Mouse (Mus musculus) kidney, postnatal 0 days (tissue): ENCODE measurements at regions not wholly inside any gene's neighbourhood (a gene's known extent, or its start where the extent isn't known, plus 50 kb on each side); places are given as distances from the start of the nearest gene placed in this dataset. TPM values are rescaled to one million over a fixed set of nuclear protein-coding genes. Genes with fewer than 3 reads are reported as not detected.
"Not testable (repeated sequence)": the region's sequence is repeated elsewhere in the genome, so short reads cannot be mapped to it uniquely, and the experiment has no call there.

Source experiments
- ATAC-seq: fragments of 200-750 bp; cut with Nextera tagmentation; replicated peaks from 2 replicates; pipeline ENCODE4 v1.8.0; 2017; ENCODE audit warnings: low read depth, moderate number of reproducible peaks, moderate TSS enrichment, moderate library complexity; ENCODE audit not compliant: low FRiP score
- DNase-seq: peaks from one replicate; pipeline ENCODE4 v3.0.0-alpha.2; 2016; ENCODE audit warnings: low spot score
- H3K27ac ChIP-seq: fragments of 300-500 bp; sonication (generic); 2 replicates; pipeline ENCODE4 v1.5.1; 2014; ENCODE audit warnings: mild to moderate bottlenecking
- H3K27me3 ChIP-seq: fragments of 300-500 bp; sonication (generic); 2 replicates; pipeline ENCODE4 v1.6.1; 2014; ENCODE audit warnings: low read length, mixed read lengths; ENCODE audit not compliant: insufficient read depth
- H3K36me3 ChIP-seq: fragments of 300-500 bp; sonication (generic); 2 replicates; pipeline ENCODE4 v1.6.1; 2014; ENCODE audit warnings: low read length, mixed read lengths; ENCODE audit not compliant: insufficient read depth
- H3K4me1 ChIP-seq: fragments of 300-500 bp; sonication (generic); replicated peaks from 2 replicates; pipeline ENCODE4 v1.6.1; 2014; ENCODE audit warnings: antibody characterized with exemption, low read length, mixed read lengths; ENCODE audit not compliant: insufficient read depth
- H3K4me2 ChIP-seq: fragments of 300-500 bp; sonication (generic); 2 replicates; pipeline ENCODE4 v1.6.1; 2014; ENCODE audit warnings: mild to moderate bottlenecking, low read length, moderate library complexity, mixed read lengths
- H3K4me3 ChIP-seq: fragments of 300-500 bp; sonication (generic); replicated peaks from 2 replicates; pipeline ENCODE4 v1.5.1; 2014; ENCODE audit warnings: low read depth, low read length
- H3K9ac ChIP-seq: fragments of 300-500 bp; sonication (generic); 2 replicates; pipeline ENCODE4 v1.6.1; 2014; ENCODE audit warnings: low read depth, low read length
- H3K9me3 ChIP-seq: fragments of 300-500 bp; sonication (generic); replicated peaks from 2 replicates; pipeline ENCODE4 v1.6.1; 2016; ENCODE audit warnings: low read length, inconsistent platforms, mixed read lengths
- WGBS: fragments of 180-500 bp; shearing (Covaris S2); extraction: QIAGEN DNeasy Blood & Tissue Kit; methylation state at CpG from one replicate; pipeline ENCODE4 v1.1.7; 2014; 5-methylcytosine and 5-hydroxymethylcytosine counted together
- microRNA-seq: library from miRNA; unstranded; fragments of <30 nt; microRNA quantifications from one replicate; pipeline ENCODE4, GENCODE M21; 2016

DNA sequence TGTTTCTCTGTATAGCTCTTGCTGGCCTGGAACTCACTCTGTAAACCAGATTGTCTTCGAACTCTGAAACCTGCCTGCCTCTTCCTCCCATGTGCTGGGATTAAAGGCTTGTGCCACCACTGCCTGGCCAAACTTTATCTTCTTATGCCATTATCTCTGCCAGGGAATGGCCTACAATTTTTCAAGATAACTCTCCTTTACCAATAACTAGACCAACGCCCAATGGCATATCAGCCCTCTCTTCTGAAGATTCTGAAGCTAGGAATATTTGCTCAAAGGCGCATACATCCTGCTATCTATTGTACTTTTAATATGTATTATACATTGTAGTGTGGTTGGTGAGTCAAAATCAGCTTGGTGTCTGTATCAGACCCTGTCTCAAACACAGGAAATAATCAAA is 235.4 kb upstream of the Cts3 start:
- not testable (repeated sequence) for H3K27me3 ChIP-seq, DNase-seq, H3K9me3 ChIP-seq, H3K4me1 ChIP-seq, H3K4me3 ChIP-seq, ATAC-seq, H3K27ac ChIP-seq, H3K36me3 ChIP-seq, H3K4me2 ChIP-seq, H3K9ac ChIP-seq
- WGBS: 96% methylated on average over 3 of the region's 3 CpGs

- not testable (repeated sequence) for H3K9me3 ChIP-seq, H3K27me3 ChIP-seq, H3K4me1 ChIP-seq, H3K36me3 ChIP-seq
- peak; percentile 79 for DNase-seq
- H3K4me3 ChIP-seq: peak overlapping the region; percentile 52
- H3K27ac ChIP-seq: peak overlapping the region; percentile 27; the same call in 1 of the 2 replicates
- ATAC-seq: 0 out of 2 replicates have a peak, but pooled peaks have one; percentile 54
- peak overlapping the region; percentile 57 for H3K4me2 ChIP-seq
- WGBS: under 1% methylated on average over 19 of the region's 19 CpGs
- H3K9ac ChIP-seq: peak overlapping the region; percentile 56
Observed at GRCm38 (mm10) chr13:61804168-61804874, 234.4 kb upstream of the Cts3 start.

GRCm38 (mm10) chr13:61803763-61804162 is 233.8 kb upstream of the Cts3 start:
- not testable (repeated sequence) for H3K27ac ChIP-seq, ATAC-seq, H3K27me3 ChIP-seq, H3K9ac ChIP-seq, H3K4me1 ChIP-seq, DNase-seq, H3K36me3 ChIP-seq, H3K9me3 ChIP-seq
- 21% methylated on average over 5 of the region's 5 CpGs for WGBS
- Histone ChIP-seq H3K4me3 (peak overlapping the region; percentile 52), H3K4me2 (peak overlapping the region; percentile 57)

GRCm38 (mm10) chr13:61763457-61763856 is 193.5 kb upstream of the Cts3 start:
- ATAC-seq, H3K4me3 ChIP-seq, H3K9ac ChIP-seq, H3K4me1 ChIP-seq, DNase-seq, H3K27ac ChIP-seq, H3K27me3 ChIP-seq, H3K36me3 ChIP-seq, H3K9me3 ChIP-seq, H3K4me2 ChIP-seq: not testable (repeated sequence)
- 83% methylated on average over 1 of the region's 1 CpGs for whole genome bisulfite sequencing

Small RNA genes lying in the stretch of these regions (microRNA-seq; reads per million reads assigned to microRNA genes)
- not detected for gene Gm23739
